Mouse (Mus musculus): Measurements from ENCODE around the gene Cdk6.

Cdk6 gene

GRCm38 (mm10) chr5:3571266-3571665, 230.0 kb downstream of the Cdk6 start, which contains the start of gene 1700109H08Rik:
1700109H08Rik (plus strand) TSS chr5:3571566.
- DNase-seq (ENCODE audit: low read depth), result no peak

- no peak for DNase-seq (ENCODE audit: low read depth)
These were observed 233.5 kb downstream of the Cdk6 start for GRCm38 (mm10) chr5:3574825-3575224.

GRCm38 (mm10) chr5:3577939-3578338, 236.7 kb downstream of the Cdk6 start:
- DNase-seq (ENCODE audit: low read depth), result no peak

GRCm38 (mm10) chr5:3579066-3579465, 237.8 kb downstream of the Cdk6 start:
- DNase-seq (ENCODE audit: low read depth), result no peak
